Mouse (Mus musculus): ENCODE data around the gene Gm10974. TPM values are rescaled to one million over a fixed set of nuclear protein-coding genes. Genes with fewer than 3 reads are reported as not detected.

The Gm10974 gene
- polyA plus RNA-seq (2015; fragmentation: Nextera tagmentation; extraction: Ambion mirVana), result not detected in 2 replicates

DNA sequence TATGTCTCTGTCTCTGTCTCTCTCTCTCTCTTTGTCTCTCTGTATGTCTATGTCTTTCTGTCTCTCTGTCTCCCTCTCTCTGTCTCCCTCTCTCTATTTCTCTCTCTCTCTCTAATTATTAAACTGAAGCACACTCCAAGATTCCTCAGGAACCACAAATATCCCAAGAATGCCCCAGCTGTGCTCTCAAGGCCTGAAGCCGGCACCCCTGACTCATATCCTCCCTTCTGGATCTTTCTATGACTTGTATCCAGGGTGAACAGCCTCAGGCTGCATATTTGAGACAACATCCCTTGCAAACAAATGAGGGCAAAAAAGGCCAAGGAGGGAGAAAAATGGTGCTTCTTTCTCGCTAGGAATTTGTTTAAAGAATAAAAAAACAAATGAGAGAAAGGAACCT is at the start of gene Gm10974:
Gene Gm10974, plus strand, starts transcription at position 2 of the 400 bp plus-strand sequence.
- WGBS, result 17% methylated on average over 2 of the region's 2 CpGs
- no peak within 1 kb of the TSS for H3K4me3 ChIP-seq
- peaks cover 12% of the 10 kb centered on the region for H3K9me3 ChIP-seq
- no peak within 1 kb of the TSS for H3K9ac ChIP-seq
- 0 out of 2 replicates have a peak within 1 kb of the TSS, but pooled peaks have one; percentile 17 for H3K27ac ChIP-seq
- H3K4me2 ChIP-seq, result no peak within 1 kb of the TSS
- ATAC-seq (ENCODE audit: insufficient number of reproducible peaks, insufficient read depth, low FRiP score, low TSS enrichment, low read depth), result no peak
- 0 out of 2 replicates have a peak, but pooled peaks cover 4% of the 10 kb centered on the region for H3K36me3 ChIP-seq
- peaks cover 10% of the 10 kb centered on the region for H3K4me1 ChIP-seq
- no peaks in the 10 kb centered on the region for H3K27me3 ChIP-seq

DNA sequence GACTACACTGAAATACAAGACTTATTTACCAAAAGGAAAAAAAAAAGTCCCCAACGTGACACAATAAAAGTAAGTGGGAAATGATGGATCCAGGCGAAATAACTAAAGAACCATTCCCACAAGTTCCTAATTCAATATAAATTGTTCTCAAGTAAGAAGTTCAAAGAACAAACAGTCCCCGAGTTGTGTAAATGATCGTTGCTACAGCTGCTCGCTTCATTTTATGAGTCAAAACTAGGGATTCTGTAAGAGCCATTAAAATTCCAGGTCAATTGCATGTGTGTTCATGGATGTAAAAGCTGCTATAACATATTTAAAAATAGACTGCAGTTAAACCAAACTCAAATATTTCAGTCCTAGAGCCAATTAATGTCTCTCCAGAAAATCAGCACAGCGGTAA is 47.6 kb upstream of the Gm10974 start:
- ATAC-seq (ENCODE audit: insufficient number of reproducible peaks, insufficient read depth, low FRiP score, low TSS enrichment, low read depth), result no peak
- Histone ChIP-seq H3K36me3 (no peaks in the 10 kb centered on the region), H3K27me3 (no peaks in the 10 kb centered on the region), H3K27ac (no peak overlapping the region), H3K4me1 (peaks cover 11% of the 10 kb centered on the region), H3K4me2 (no peak overlapping the region), H3K4me3 (no peak overlapping the region), H3K9ac (no peak overlapping the region), H3K9me3 (peaks cover 4% of the 10 kb centered on the region; the same call in 1 of the 2 replicates)
- WGBS, result 80% methylated on average over 6 of the region's 6 CpGs

DNA sequence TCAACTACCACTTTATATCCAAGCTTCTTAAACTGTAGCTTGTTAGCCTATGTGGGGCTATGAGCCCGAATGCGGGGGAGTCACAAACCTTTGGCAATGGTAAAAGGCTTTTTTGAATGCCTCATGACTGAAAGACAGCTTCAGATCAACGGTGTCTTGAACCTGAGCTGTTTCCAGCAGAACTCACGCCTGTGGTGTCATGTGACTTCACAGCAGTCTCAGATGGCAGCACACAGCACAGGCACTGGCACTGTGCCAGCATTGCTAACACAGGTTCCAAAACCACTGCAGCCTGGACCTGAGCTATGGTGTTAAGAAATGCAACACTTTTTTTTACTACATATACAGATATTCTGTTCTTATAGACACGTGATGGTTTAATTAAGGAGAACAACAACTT is 44.7 kb upstream of the Gm10974 start:
- no peak for ATAC-seq (ENCODE audit: insufficient number of reproducible peaks, insufficient read depth, low FRiP score, low TSS enrichment, low read depth)
- Histone ChIP-seq H3K27ac (no peak overlapping the region), H3K27me3 (no peaks in the 10 kb centered on the region), H3K9ac (no peak overlapping the region), H3K36me3 (no peaks in the 10 kb centered on the region), H3K4me2 (no peak overlapping the region), H3K9me3 (peaks cover 1% of the 10 kb centered on the region; the same call in 1 of the 2 replicates), H3K4me1 (peaks cover 11% of the 10 kb centered on the region), H3K4me3 (no peak overlapping the region)
- 43% methylated on average over 5 of the region's 5 CpGs for WGBS

DNA sequence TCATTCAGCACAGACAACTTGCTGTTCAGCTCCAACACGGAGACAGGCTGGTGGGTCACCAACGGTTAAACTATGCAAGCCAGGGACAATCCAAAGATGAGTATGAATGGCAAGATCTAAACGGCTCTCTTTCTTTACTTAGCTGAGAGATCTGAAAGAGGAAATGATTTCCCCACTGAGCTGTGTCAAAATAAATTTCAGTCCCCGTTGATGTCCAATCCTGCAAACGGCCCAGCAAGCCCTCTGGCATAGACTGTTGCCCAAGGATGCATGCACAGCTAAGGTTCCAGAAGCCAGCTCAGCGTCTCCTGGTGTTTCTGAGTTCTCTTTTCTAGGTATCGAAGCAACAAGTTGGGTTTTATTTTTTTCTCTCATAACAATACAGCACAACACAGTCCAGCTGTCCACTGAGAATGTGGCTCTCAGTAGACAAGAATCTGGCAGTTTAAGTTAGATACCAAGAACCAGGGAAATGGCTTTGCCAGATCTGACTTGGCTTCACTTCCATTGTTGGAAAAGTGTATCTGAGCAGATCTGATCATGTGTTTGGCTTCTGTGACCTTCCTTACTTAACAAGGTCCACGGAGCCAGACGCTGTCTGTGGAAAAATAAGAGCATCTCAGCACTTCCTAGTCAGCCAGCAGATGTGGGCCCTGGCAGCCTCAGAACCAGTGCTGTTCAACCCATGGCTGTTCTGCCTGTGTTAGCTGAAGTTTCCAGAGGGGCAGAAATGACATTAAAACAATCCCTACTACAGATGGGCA is 42.3 kb upstream of the Gm10974 start:
- no peaks in the 10 kb centered on the region for H3K9me3 ChIP-seq
- no peak overlapping the region for H3K4me2 ChIP-seq
- no peak overlapping the region for H3K4me3 ChIP-seq
- peaks cover 11% of the 10 kb centered on the region for H3K4me1 ChIP-seq
- no peak overlapping the region for H3K9ac ChIP-seq
- H3K36me3 ChIP-seq, result 0 out of 2 replicates have a peak, but pooled peaks cover 5% of the 10 kb centered on the region
- 53% methylated on average over 9 of the region's 9 CpGs for WGBS
- H3K27me3 ChIP-seq, result no peaks in the 10 kb centered on the region
- no peak overlapping the region for H3K27ac ChIP-seq
- ATAC-seq (ENCODE audit: insufficient number of reproducible peaks, insufficient read depth, low FRiP score, low TSS enrichment, low read depth), result no peak

DNA sequence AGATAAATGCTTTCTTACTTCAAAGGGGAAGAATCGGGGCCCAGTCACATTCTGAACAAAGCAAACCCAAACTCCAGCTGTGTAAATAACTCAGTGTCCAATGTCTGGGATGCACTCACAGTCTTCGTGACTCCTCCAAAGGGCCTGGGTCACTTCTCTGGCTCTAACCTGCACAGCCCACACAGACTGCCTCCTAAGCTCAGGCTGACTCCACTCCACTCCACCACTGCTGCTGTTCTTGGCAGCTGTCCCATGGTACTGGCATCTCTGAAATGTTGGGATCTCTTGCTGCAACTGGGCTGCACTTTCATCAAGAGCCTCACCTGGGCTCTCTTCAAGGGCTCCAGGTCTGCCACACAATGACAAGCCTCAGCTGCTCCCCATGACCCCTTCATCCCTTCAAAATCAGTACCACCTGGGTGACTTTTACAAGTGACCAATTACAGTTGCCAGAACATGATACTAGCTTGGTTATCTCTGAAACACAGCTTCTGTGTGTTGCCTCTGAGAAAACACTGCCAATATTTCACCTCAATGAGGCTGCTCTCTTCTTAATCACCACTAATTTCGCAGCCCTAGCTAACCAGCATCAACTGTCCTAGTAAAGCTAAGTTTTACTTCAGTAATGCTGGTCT is 40.2 kb upstream of the Gm10974 start:
- no peak overlapping the region for H3K27ac ChIP-seq
- no peak overlapping the region for H3K4me2 ChIP-seq
- no peaks in the 10 kb centered on the region for H3K9me3 ChIP-seq
- H3K27me3 ChIP-seq, result no peaks in the 10 kb centered on the region
- 60% methylated on average over 3 of the region's 3 CpGs for WGBS
- ATAC-seq (ENCODE audit: insufficient number of reproducible peaks, insufficient read depth, low FRiP score, low TSS enrichment, low read depth), result no peak
- H3K9ac ChIP-seq, result no peak overlapping the region
- no peak overlapping the region for H3K4me3 ChIP-seq
- 0 out of 2 replicates have a peak, but pooled peaks cover 5% of the 10 kb centered on the region for H3K36me3 ChIP-seq
- peaks cover 10% of the 10 kb centered on the region for H3K4me1 ChIP-seq

DNA sequence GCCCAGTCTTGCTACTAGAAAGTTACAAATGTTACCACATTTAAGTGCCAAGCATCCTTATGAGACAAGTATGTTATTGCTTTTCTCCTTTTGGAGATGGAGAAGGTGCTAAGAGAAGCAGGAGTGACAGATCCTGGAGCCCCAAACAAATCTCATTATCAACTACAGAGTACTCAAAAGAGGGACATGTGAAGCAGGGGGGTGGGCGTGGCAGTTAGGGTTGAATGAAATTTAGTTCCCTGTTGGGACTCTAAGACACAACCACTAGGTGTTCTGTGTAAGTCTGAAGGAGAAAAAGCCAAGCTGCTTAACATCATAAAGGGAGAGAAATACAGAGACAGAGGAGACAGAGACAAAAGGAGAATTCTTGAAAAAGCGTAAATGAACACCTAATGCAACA is 38.2 kb upstream of the Gm10974 start:
- no peak for ATAC-seq (ENCODE audit: insufficient number of reproducible peaks, insufficient read depth, low FRiP score, low TSS enrichment, low read depth)
- H3K4me3 ChIP-seq, result no peak overlapping the region
- WGBS, result 88% methylated on average over 2 of the region's 2 CpGs

DNA sequence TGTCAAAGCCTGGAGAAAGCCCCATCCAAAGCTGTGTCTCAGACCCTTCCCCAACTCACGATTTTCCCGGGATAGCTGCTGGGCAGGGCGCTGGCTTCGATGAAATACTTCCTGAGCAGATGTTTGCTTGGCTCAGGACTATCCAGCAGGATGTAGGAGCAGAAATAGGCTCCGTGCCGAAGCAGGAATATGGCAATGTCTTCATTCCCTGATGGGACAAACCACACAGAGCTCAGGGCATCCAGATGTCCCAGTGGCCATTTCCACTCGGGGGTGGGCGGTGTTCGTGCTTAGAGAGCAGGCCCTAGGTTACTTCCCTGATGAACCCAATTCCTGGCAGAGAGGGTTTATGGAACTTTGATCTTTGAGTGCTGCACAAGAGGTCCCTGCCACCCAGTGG is 35.1 kb upstream of the Gm10974 start:
- Histone ChIP-seq H3K27me3 (no peaks in the 10 kb centered on the region), H3K9me3 (0 out of 2 replicates have a peak, but pooled peaks cover 2% of the 10 kb centered on the region), H3K4me2 (no peak overlapping the region), H3K4me1 (no peaks in the 10 kb centered on the region), H3K36me3 (peaks cover 28% of the 10 kb centered on the region), H3K27ac (no peak overlapping the region), H3K4me3 (no peak overlapping the region), H3K9ac (no peak overlapping the region)
- WGBS, result 80% methylated on average over 9 of the region's 9 CpGs
- ATAC-seq (ENCODE audit: insufficient number of reproducible peaks, insufficient read depth, low FRiP score, low TSS enrichment, low read depth), result no peak

More for the DNA sequence above, 38.2 kb upstream of the Gm10974 start:
- Histone ChIP-seq H3K4me2 (no peak overlapping the region), H3K27me3 (no peaks in the 10 kb centered on the region), H3K9ac (no peak overlapping the region), H3K9me3 (no peaks in the 10 kb centered on the region), H3K27ac (no peak overlapping the region), H3K36me3 (peaks cover 11% of the 10 kb centered on the region; the same call in 1 of the 2 replicates), H3K4me1 (0 out of 2 replicates have a peak, but pooled peaks cover 3% of the 10 kb centered on the region)

DNA sequence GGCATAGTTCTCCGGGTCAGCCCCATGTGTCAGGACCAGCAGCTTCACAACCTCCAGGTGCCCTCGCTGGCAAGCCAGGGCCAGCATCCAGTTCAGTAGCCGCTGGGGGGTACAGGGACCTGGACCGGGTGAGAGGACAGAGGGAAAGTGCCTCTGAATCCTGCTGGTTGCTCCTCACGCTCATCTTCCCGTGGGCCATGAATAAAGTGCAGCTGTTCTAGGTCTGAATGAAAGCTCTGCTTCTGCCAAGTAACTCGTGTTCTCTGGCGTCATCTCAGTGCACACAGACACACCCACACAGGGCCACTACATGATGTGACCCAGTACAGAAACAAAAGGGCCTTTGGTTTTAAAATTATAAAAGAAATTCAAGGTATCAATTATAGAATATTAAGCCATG is 33.4 kb upstream of the Gm10974 start:
- peaks cover 24% of the 10 kb centered on the region for H3K36me3 ChIP-seq
- WGBS, result 90% methylated on average over 8 of the region's 8 CpGs
- no peak overlapping the region for H3K4me2 ChIP-seq
- no peak overlapping the region for H3K27ac ChIP-seq
- H3K9ac ChIP-seq, result no peak overlapping the region
- H3K27me3 ChIP-seq, result no peaks in the 10 kb centered on the region
- no peak overlapping the region for H3K4me3 ChIP-seq
- 0 out of 2 replicates have a peak, but pooled peaks cover 2% of the 10 kb centered on the region for H3K9me3 ChIP-seq
- H3K4me1 ChIP-seq, result no peaks in the 10 kb centered on the region
- ATAC-seq (ENCODE audit: insufficient number of reproducible peaks, insufficient read depth, low FRiP score, low TSS enrichment, low read depth), result no peak

DNA sequence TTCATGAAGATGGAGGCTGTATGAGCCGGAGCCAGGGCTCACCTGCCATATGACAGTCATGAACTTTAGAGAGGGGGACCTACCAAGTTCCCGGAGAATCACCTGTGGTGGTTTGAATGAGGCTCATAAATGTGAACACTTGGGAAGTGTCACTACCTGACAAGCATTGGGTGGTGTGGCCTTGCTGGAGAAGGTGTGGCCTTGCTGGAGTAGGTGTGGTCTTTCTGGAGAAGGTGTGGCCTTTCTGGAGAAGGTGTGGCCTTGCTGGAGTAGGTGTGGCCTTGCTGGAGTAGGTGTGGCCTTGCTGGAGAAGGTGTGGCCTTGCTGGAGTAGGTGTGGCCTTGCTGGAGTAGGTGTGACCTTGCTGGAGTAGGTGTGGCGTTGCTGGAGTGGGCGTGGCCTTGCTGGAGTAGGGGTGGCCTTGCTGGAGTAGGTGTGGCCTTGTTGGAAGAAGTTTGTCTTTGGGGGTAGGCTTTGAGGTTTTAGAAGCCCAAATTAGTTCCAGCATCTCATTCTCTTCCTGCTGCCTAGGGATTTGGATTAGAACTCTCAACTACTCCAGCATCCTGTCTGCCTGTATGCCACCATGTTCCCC is 31.7 kb upstream of the Gm10974 start:
- no peak overlapping the region for H3K27ac ChIP-seq

DNA sequence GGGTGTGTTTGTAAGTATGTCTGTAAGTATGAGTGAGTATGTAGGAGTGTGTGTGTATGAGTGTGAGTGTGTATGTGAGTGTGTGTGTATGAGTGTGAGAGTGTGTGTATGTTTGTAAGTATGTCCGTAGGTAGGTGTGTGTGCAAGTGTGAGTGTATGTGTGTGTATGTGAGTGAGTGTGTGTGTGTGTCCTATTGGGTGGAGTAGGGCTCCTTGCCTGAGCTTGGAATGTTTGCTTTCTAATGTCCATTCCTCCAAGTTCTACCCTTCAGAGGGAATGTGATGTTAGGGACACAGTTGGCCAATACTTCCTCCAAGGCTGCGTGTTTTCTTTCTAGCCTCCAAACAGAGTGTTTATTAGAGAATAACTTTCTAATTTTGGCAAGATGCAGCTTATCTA is 28.8 kb upstream of the Gm10974 start:
- no peak overlapping the region for H3K27ac ChIP-seq
- no peak overlapping the region for H3K4me2 ChIP-seq
- WGBS, result 84% methylated on average over 2 of the region's 2 CpGs
- no peaks in the 10 kb centered on the region for H3K27me3 ChIP-seq
- ATAC-seq (ENCODE audit: insufficient number of reproducible peaks, insufficient read depth, low FRiP score, low TSS enrichment, low read depth), result no peak
- H3K4me1 ChIP-seq, result 0 out of 2 replicates have a peak, but pooled peaks cover 2% of the 10 kb centered on the region
- H3K36me3 ChIP-seq, result peaks cover 22% of the 10 kb centered on the region
- H3K9me3 ChIP-seq, result 0 out of 2 replicates have a peak, but pooled peaks cover 2% of the 10 kb centered on the region
- H3K4me3 ChIP-seq, result no peak overlapping the region
- no peak overlapping the region for H3K9ac ChIP-seq

More for the DNA sequence above, 31.7 kb upstream of the Gm10974 start:
- WGBS, result 93% methylated on average over 4 of the region's 4 CpGs
- H3K9ac ChIP-seq, result no peak overlapping the region
- 0 out of 2 replicates have a peak, but pooled peaks cover 2% of the 10 kb centered on the region for H3K9me3 ChIP-seq
- no peak overlapping the region for H3K4me3 ChIP-seq
- H3K4me1 ChIP-seq, result no peaks in the 10 kb centered on the region
- H3K4me2 ChIP-seq, result no peak overlapping the region
- H3K27me3 ChIP-seq, result no peaks in the 10 kb centered on the region
- ATAC-seq (ENCODE audit: insufficient number of reproducible peaks, insufficient read depth, low FRiP score, low TSS enrichment, low read depth), result no peak
- H3K36me3 ChIP-seq, result peaks cover 24% of the 10 kb centered on the region

DNA sequence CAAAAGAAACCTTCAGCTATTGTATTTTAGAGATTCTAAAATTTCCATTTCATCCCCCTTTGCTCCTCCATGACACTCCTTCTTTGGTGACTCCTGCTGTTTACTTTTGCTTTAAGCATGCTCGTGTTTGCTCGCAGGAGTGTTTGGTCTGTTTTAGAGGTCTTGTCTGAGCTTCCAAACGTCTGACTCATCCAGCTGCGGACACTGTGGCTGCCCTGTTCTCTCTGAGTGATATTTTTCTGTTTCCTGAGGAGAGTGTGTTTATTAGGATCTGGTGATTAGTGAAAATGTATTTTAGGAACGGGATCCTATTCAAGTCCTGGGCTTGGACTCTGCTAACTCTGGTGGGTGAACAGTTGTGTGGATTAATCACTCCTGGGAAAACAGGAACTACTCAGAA is 26.1 kb upstream of the Gm10974 start:
- Histone ChIP-seq H3K27me3 (no peaks in the 10 kb centered on the region), H3K27ac (no peak overlapping the region), H3K4me1 (0 out of 2 replicates have a peak, but pooled peaks cover 2% of the 10 kb centered on the region), H3K9me3 (no peaks in the 10 kb centered on the region), H3K4me3 (no peak overlapping the region), H3K9ac (no peak overlapping the region), H3K36me3 (no peaks in the 10 kb centered on the region), H3K4me2 (no peak overlapping the region)
- WGBS, result 45% methylated on average over 5 of the region's 5 CpGs
- no peak for ATAC-seq (ENCODE audit: insufficient number of reproducible peaks, insufficient read depth, low FRiP score, low TSS enrichment, low read depth)
